Mouse (Mus musculus) C2C12 (cell line): ENCODE results near the gene Shisal2a. TPM values are rescaled to one million over a fixed set of nuclear protein-coding genes. Genes with fewer than 3 reads are reported as not detected.
A peak's percentile ranks its signal among the peaks of the same experiment; 100 is the strongest.
"Not testable (repeated sequence)": the region's sequence is repeated elsewhere in the genome, so short reads cannot be mapped to it uniquely, and the experiment has no call there.

Experiments used
- H3K27me3 ChIP-seq: one replicate; pipeline ENCODE4 v1.6.1; 2011; ENCODE audit not compliant: control insufficient read depth, insufficient read depth, insufficient read length
- H3K36me3 ChIP-seq: one replicate; pipeline ENCODE4 v1.6.1; 2011; ENCODE audit not compliant: control insufficient read depth, insufficient read depth
- H3K4me3 ChIP-seq: one replicate; pipeline ENCODE4 v1.5.1; 2011; ENCODE audit warnings: mild to moderate bottlenecking, control low read depth; ENCODE audit not compliant: poor library complexity, insufficient read depth, severe bottlenecking
- H3K79me2 ChIP-seq: one replicate; pipeline ENCODE4 v1.6.1; 2011; ENCODE audit not compliant: control insufficient read depth, insufficient read depth
- H3K79me3 ChIP-seq: one replicate; pipeline ENCODE4 v1.6.1; 2011; ENCODE audit warnings: low read depth, control low read depth
- H3ac ChIP-seq: one replicate; pipeline ENCODE3; 2011; ENCODE audit warnings: low read depth; ENCODE audit not compliant: control insufficient read depth, insufficient read length
- CEBPB ChIP-seq: IDR thresholded peaks from one replicate; pipeline ENCODE4 v1.6.1; 2011; ENCODE audit warnings: low read depth, mild to moderate bottlenecking, control low read depth, moderate library complexity
- CTCF ChIP-seq: IDR thresholded peaks from one replicate; pipeline ENCODE4 v1.5.1; 2011; ENCODE audit not compliant: control insufficient read depth, insufficient read depth, insufficient read length
- FOSL1 ChIP-seq: IDR thresholded peaks from one replicate; pipeline ENCODE4 v1.8.0; 2011; ENCODE audit warnings: mild to moderate bottlenecking, low read length; ENCODE audit not compliant: poor library complexity, insufficient read depth, severe bottlenecking
- MAX ChIP-seq: IDR thresholded peaks from one replicate; pipeline ENCODE4 v1.6.1; 2011; ENCODE audit warnings: mild to moderate bottlenecking, control low read depth
- MYOD1 ChIP-seq: IDR thresholded peaks from one replicate; pipeline ENCODE4 v1.6.1; 2011; ENCODE audit warnings: low read depth; ENCODE audit not compliant: control insufficient read depth, insufficient read length
- MYOG ChIP-seq: IDR thresholded peaks from one replicate; pipeline ENCODE4 v1.6.1; 2011; ENCODE audit not compliant: control insufficient read depth, insufficient read length; ENCODE audit errors: extremely low read depth
- USF1 ChIP-seq: IDR thresholded peaks from one replicate; pipeline ENCODE4 v1.6.1; 2011; ENCODE audit warnings: low read depth, mild to moderate bottlenecking, control low read depth, moderate library complexity
- polyA plus RNA-seq: library from polyadenylated mRNA; unstranded; fragments of >200 nt; fragmentation: generic; extraction: Trizol; gene quantifications from one replicate; pipeline ENCODE4 v1.2.1, GENCODE M21; 2012; ENCODE audit warnings: missing spikeins

Gene Shisal2a
- polyA plus RNA-seq, 1 experiment: not detected

DNA sequence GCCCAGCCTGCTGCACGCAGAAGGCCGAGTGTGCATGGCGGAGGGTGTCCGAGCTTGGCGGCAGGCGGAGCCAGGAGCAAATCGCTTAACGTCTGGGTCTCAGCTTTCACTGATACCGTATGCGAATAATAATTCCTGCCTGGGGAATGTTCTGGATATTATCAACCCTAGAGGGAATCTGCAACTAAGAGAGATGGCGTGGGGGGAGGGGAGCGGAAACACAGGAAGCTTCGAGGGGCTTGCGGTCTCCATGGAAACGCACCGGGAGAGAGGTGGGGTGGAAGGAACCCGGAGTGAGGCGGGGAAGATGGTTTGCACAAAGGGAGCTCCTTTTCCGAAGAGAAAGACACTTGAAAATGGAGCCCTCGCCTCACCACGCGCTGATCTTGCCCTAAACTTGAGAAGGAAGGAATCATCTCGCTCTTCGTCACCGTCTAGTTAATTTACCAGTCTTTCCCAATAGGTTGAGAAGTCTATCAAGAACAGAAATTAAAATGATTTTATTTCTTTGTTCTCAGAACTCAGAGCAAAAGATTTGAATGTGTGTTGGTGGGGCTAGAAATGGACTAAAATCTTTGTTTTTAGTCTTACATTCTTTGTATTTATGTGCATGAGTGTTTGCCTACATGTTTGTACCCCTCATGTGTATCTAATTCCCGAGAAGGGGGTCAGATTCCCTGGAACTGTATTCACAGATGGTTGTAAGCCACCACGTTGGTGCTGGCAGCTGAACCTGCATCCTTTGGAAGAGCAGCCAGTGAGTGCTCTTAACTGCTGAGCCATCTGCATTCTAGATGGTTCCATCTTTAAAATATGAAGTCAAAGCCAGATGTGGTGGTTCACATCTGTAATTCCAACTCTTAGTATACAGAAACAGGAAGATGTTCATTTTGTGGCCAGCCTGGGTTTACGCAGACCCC lies 22.8 kb downstream of the Shisal2a start:
- TF ChIP-seq CEBPB: no peak
- TF ChIP-seq CTCF: no peak
- TF ChIP-seq FOSL1: no peak
- no peak for TF ChIP-seq USF1
- no peak for TF ChIP-seq MYOD1
- no peak for TF ChIP-seq MAX
- no peak for TF ChIP-seq MYOG
- H3K27me3 ChIP-seq: no peaks in the 10 kb centered on the region
- no peaks in the 10 kb centered on the region for H3K79me3 ChIP-seq
- no peaks in the 10 kb centered on the region for H3K36me3 ChIP-seq
- no peak overlapping the region for H3K4me3 ChIP-seq
- no peaks in the 10 kb centered on the region for H3K79me2 ChIP-seq
- no peak overlapping the region for H3ac ChIP-seq

DNA sequence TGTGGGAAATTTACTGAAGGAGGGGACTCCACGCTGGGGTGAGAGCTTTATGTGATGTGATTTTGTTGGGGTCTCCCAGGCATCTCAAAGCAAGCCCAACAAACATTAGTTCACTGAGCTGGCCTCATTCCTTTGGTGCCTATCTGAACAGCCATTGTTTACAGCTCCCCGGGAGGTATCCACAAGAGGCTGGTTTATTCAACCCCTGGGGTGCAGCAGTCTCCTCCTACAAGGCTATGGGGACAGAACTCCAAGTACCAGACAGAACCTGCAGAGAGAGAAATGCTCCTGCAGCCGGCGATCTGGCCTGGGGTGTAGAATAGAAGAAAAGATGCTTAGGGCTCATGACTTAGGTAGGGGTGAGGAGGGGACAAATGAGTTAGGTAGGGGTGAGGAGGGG lies 24.7 kb downstream of the Shisal2a start:
- no peaks in the 10 kb centered on the region for H3K36me3 ChIP-seq
- H3K4me3 ChIP-seq: no peak overlapping the region
- no peaks in the 10 kb centered on the region for H3K27me3 ChIP-seq
- no peaks in the 10 kb centered on the region for H3K79me2 ChIP-seq
- H3ac ChIP-seq: no peak overlapping the region
- TF ChIP-seq FOSL1 (no peak), MAX (no peak), MYOG (no peak), CTCF (no peak), CEBPB (no peak), USF1 (no peak), MYOD1 (no peak)
- no peaks in the 10 kb centered on the region for H3K79me3 ChIP-seq

DNA sequence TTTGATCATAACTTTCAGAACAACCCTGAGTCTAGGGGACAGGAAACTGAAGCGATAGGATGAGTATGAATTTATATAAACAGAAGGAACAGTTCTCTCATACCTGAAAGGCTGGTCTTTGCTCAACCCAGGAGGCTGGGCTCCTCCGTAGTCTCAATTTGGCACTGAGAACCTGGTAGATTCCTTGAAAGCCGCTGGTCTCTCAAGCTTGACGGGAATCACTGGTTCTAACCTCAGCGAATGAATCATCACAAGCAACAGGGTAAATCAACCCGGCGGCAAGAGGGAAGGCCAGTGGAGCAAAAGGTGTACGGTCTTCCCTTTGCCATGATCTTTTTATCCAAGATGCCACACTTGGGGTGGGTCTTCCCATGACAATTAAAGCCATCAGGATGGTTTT lies 25.7 kb downstream of the Shisal2a start:
- Histone ChIP-seq H3K4me3 (no peak overlapping the region), H3K79me2 (no peaks in the 10 kb centered on the region), H3K27me3 (no peaks in the 10 kb centered on the region), H3K79me3 (no peaks in the 10 kb centered on the region), H3K36me3 (no peaks in the 10 kb centered on the region), H3ac (no peak overlapping the region)
- TF ChIP-seq MYOG: no peak
- TF ChIP-seq USF1: no peak
- no peak for TF ChIP-seq CEBPB
- TF ChIP-seq MYOD1: no peak
- no peak for TF ChIP-seq MAX

DNA sequence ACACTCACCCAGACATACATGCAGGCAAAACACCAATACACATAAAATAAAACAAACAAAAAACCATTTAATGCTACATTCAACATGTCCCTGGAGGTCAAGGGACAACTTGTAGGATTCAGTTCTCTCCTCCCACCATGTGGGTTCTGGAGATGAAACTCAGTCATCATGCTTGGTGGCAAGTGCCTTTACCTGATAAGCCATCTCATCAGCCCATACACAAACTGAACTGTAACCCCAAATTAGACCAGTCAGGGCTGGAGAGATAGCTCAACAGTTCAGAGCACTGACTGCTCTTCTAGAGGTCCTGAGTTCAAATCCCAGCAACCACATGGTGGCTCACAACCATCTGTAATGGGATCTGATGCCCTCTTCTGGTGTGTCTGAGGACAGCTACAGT lies 29.6 kb downstream of the Shisal2a start:
- H3K36me3 ChIP-seq, H3K4me3 ChIP-seq, H3K27me3 ChIP-seq, H3K79me3 ChIP-seq, H3ac ChIP-seq, H3K79me2 ChIP-seq: not testable (repeated sequence)

DNA sequence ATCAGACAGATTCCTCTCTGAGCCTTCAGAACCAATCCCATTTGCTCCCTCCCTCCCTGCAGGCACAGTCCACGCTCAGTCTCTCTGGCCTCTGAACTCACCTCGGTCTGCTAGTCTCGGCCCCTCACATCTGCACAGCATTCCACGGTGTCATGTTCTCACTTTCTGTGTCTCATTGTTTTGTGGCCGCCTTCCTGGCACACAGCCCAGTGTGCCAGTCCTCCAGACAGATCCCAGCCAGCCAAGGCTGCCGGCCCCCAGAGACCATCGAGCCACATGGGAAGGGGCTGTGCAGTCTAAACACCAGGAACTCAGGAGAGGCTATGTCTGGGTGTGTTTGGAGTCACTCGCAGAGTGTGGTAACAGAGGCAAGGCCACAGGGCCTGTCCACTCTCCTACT lies 32.3 kb downstream of the Shisal2a start:
- no peaks in the 10 kb centered on the region for H3K27me3 ChIP-seq
- no peaks in the 10 kb centered on the region for H3K79me2 ChIP-seq
- no peak overlapping the region for H3K4me3 ChIP-seq
- H3K79me3 ChIP-seq: no peaks in the 10 kb centered on the region
- no peak overlapping the region for H3ac ChIP-seq
- no peaks in the 10 kb centered on the region for H3K36me3 ChIP-seq
- peak; percentile 77 for TF ChIP-seq MAX
- no peak for TF ChIP-seq MYOG

DNA sequence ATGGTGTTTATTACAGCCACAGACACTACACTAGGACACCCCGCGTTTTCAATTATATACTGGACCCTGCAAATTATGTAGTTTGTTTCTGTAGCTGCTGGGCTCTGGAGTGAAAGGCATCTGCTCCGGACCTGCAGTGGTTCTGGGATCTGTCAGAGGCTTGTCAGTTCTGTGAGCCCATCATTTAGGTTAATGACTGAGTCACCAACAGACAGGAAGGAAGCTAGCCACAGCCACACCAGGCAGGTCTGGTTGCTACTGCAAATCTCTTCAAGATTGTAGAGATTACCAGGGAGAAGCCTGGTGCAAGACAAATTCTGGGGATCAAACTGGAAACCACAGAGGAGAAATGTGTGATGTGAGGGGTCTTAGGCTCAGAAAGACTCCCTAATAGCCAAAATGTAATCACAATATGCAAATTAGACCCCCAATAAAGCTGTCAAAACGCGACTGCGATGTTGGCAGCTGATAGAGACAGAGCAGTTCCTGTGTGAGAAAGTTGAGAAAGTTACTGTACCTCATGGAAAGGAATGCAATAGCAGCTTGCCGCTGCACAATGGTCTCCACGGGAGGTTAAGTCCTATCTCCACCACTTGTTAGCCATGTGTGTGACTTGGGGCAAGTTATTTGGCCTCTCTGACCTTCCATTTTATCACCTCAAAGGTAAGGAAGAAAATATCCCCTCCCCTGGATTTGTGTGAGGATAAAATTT lies 33.2 kb downstream of the Shisal2a start:
- H3K36me3 ChIP-seq: no peaks in the 10 kb centered on the region
- TF ChIP-seq CTCF: no peak
- TF ChIP-seq MAX: peak; percentile 15
- TF ChIP-seq FOSL1: no peak
- no peaks in the 10 kb centered on the region for H3K79me3 ChIP-seq
- H3K27me3 ChIP-seq: no peaks in the 10 kb centered on the region
- H3ac ChIP-seq: no peak overlapping the region
- H3K79me2 ChIP-seq: no peaks in the 10 kb centered on the region
- H3K4me3 ChIP-seq: no peak overlapping the region
